Mouse (Mus musculus) brain, embryonic 14.5 days (tissue): ENCODE results near the gene Grk1. TPM values are rescaled to one million over a fixed set of nuclear protein-coding genes. Genes with fewer than 3 reads are reported as not detected.

Experiments used
- DNase-seq: peaks from one replicate; pipeline ENCODE4 v3.0.0-alpha.2; 2011; ENCODE audit warnings: low read depth
- CTCF ChIP-seq: fragments of 200-500 bp; IDR thresholded peaks from 2 replicates; pipeline ENCODE4 v1.5.1; 2012; ENCODE audit warnings: inconsistent platforms, mild to moderate bottlenecking, moderate library complexity, borderline replicate concordance; ENCODE audit not compliant: insufficient read depth, insufficient read length; ENCODE audit errors: extremely low read depth
- POLR2A ChIP-seq: fragments of 200-500 bp; IDR thresholded peaks from 2 replicates; pipeline ENCODE4 v1.6.1; 2012; ENCODE audit warnings: mild to moderate bottlenecking, inconsistent platforms, borderline replicate concordance; ENCODE audit not compliant: poor library complexity, insufficient read depth, insufficient read length, severe bottlenecking; ENCODE audit errors: extremely low read depth
- polyA plus RNA-seq: library from polyadenylated mRNA; depleted of rRNA; stranded (reverse); fragments of >200 nt; gene quantifications from 2 replicates; pipeline ENCODE4 v1.2.3, GENCODE M21; 2012; rRNA removed

The Grk1 gene
- 0.06 and 0.10 TPM in 2 replicates for polyA plus RNA-seq

GRCm38 (mm10) chr8:13404666-13405131 lies at the start of gene Grk1:
TSS of gene Grk1 (plus strand) at chr8:13405081.
- DNase-seq: no peak

GRCm38 (mm10) chr8:13356221-13356620 lies 48.7 kb upstream of the Grk1 start:
- no peak for TF ChIP-seq POLR2A
- no peak for TF ChIP-seq CTCF
- no peak for DNase-seq

More at GRCm38 (mm10) chr8:13404666-13405131, at the start of gene Grk1:
- TF ChIP-seq CTCF (no peak), POLR2A (no peak)

- TF ChIP-seq POLR2A: no peak
- TF ChIP-seq CTCF: no peak
Measured at GRCm38 (mm10) chr8:13356681-13357080, 48.2 kb upstream of the Grk1 start.

GRCm38 (mm10) chr8:13360213-13360612 lies 44.7 kb upstream of the Grk1 start:
- TF ChIP-seq POLR2A: no peak
- no peak for TF ChIP-seq CTCF
- no peak for DNase-seq

More at GRCm38 (mm10) chr8:13356681-13357080, 48.2 kb upstream of the Grk1 start:
- no peak for DNase-seq

GRCm38 (mm10) chr8:13361865-13362264 lies 43.0 kb upstream of the Grk1 start:
- no peak for DNase-seq
- no peak for TF ChIP-seq POLR2A
- no peak; the same call in 1 of the 2 replicates for TF ChIP-seq CTCF

GRCm38 (mm10) chr8:13373151-13373662 lies 31.7 kb upstream of the Grk1 start:
- TF ChIP-seq CTCF (no peak), POLR2A (no peak)
- DNase-seq: no peak

- no peak for DNase-seq
Measured at GRCm38 (mm10) chr8:13381630-13382029, 23.3 kb upstream of the Grk1 start.

GRCm38 (mm10) chr8:13382536-13382935 lies 22.3 kb upstream of the Grk1 start:
- DNase-seq: no peak
- no peak for TF ChIP-seq CTCF
- TF ChIP-seq POLR2A: no peak

More at GRCm38 (mm10) chr8:13381630-13382029, 23.3 kb upstream of the Grk1 start:
- TF ChIP-seq POLR2A: no peak
- no peak for TF ChIP-seq CTCF

GRCm38 (mm10) chr8:13382999-13383398 lies 21.9 kb upstream of the Grk1 start:
- no peak for DNase-seq
- no peak for TF ChIP-seq CTCF
- TF ChIP-seq POLR2A: no peak

GRCm38 (mm10) chr8:13386366-13386765 lies 18.5 kb upstream of the Grk1 start:
- no peak for DNase-seq
- TF ChIP-seq CTCF: no peak
- no peak for TF ChIP-seq POLR2A

- TF ChIP-seq POLR2A (no peak), CTCF (no peak)
- no peak for DNase-seq
Measured at GRCm38 (mm10) chr8:13387728-13388127, 17.2 kb upstream of the Grk1 start.

- TF ChIP-seq POLR2A (no peak), CTCF (no peak)
- no peak for DNase-seq
Measured at GRCm38 (mm10) chr8:13388744-13389143, 16.1 kb upstream of the Grk1 start.
